Mouse (Mus musculus): ENCODE results near the gene Nfia.

Nfia gene

GRCm38 (mm10) chr4:97868307-97868937 is 95.9 kb downstream of the Nfia start:
- DNase-seq (ENCODE audit: low read depth, low spot score), result no peak

GRCm38 (mm10) chr4:97868938-97869440 is 96.5 kb downstream of the Nfia start:
- peak; percentile 75 for DNase-seq (ENCODE audit: low read depth, low spot score)

- DNase-seq (ENCODE audit: low read depth, low spot score), result no peak
These were observed 96.9 kb downstream of the Nfia start for GRCm38 (mm10) chr4:97869451-97869850.

GRCm38 (mm10) chr4:97871770-97872439 is 99.4 kb downstream of the Nfia start:
- no peak for DNase-seq (ENCODE audit: low read depth, low spot score)

- no peak for DNase-seq (ENCODE audit: low read depth, low spot score)
These were observed 102.4 kb downstream of the Nfia start for GRCm38 (mm10) chr4:97874916-97875315.

GRCm38 (mm10) chr4:97875901-97876300 is 103.4 kb downstream of the Nfia start:
- no peak for DNase-seq (ENCODE audit: low read depth, low spot score)

GRCm38 (mm10) chr4:97879696-97880095 is 107.2 kb downstream of the Nfia start:
- DNase-seq (ENCODE audit: low read depth, low spot score), result no peak

GRCm38 (mm10) chr4:97880120-97881055 is 107.9 kb downstream of the Nfia start:
- DNase-seq (ENCODE audit: low read depth, low spot score), result no peak

GRCm38 (mm10) chr4:97885574-97885973 is 113.0 kb downstream of the Nfia start:
- no peak for DNase-seq (ENCODE audit: low read depth, low spot score)

GRCm38 (mm10) chr4:97886220-97886619 is 113.7 kb downstream of the Nfia start:
- no peak for DNase-seq (ENCODE audit: low read depth, low spot score)

- DNase-seq (ENCODE audit: low read depth, low spot score), result no peak
These were observed 114.7 kb downstream of the Nfia start for GRCm38 (mm10) chr4:97887228-97887627.

- no peak for DNase-seq (ENCODE audit: low read depth, low spot score)
These were observed 118.5 kb downstream of the Nfia start for GRCm38 (mm10) chr4:97891063-97891462.

- no peak for DNase-seq (ENCODE audit: low read depth, low spot score)
These were observed 119.1 kb downstream of the Nfia start for GRCm38 (mm10) chr4:97891611-97892010.

- no peak for DNase-seq (ENCODE audit: low read depth, low spot score)
These were observed 121.7 kb downstream of the Nfia start for GRCm38 (mm10) chr4:97893915-97894884.

GRCm38 (mm10) chr4:97895940-97896339 is 123.4 kb downstream of the Nfia start:
- no peak for DNase-seq (ENCODE audit: low read depth, low spot score)

GRCm38 (mm10) chr4:97900256-97900944 is 127.9 kb downstream of the Nfia start:
- DNase-seq (ENCODE audit: low read depth, low spot score), result no peak

- no peak for DNase-seq (ENCODE audit: low read depth, low spot score)
These were observed 133.3 kb downstream of the Nfia start for GRCm38 (mm10) chr4:97905826-97906225.

GRCm38 (mm10) chr4:97908576-97909147 is 136.1 kb downstream of the Nfia start:
- no peak for DNase-seq (ENCODE audit: low read depth, low spot score)

GRCm38 (mm10) chr4:97910115-97910776 is 137.7 kb downstream of the Nfia start:
- DNase-seq (ENCODE audit: low read depth, low spot score), result no peak
